Mouse (Mus musculus): ENCODE results near the gene Pim3.

- no peak for TF ChIP-seq CTCF (IDR thresholded peaks at IDR 0.05; ENCODE audit: control insufficient read depth, insufficient read depth, insufficient read length)
- TF ChIP-seq MYOG (IDR thresholded peaks at IDR 0.05; ENCODE audit: control insufficient read depth, extremely low read depth, insufficient read length): no peak
- TF ChIP-seq CEBPB (IDR thresholded peaks at IDR 0.05; ENCODE audit: low read depth): no peak
- no peak for TF ChIP-seq MYOD1 (IDR thresholded peaks at IDR 0.05; ENCODE audit: control insufficient read depth, insufficient read length, low read depth)
Observed at GRCm38 (mm10) chr15:88883342-88883741, 21.4 kb downstream of the Pim3 start.

All from C2C12 (cell line).